Mouse (Mus musculus) lung, postnatal 0 days (tissue): ENCODE results near the gene Egflam. TPM values are rescaled to one million over a fixed set of nuclear protein-coding genes. Genes with fewer than 3 reads are reported as not detected.

ENCODE experiments used
- ATAC-seq: fragments of 200-750 bp; cut with Nextera tagmentation; 2 replicates; pipeline ENCODE4 v1.8.0; 2017; ENCODE audit warnings: moderate library complexity
- DNase-seq: peaks from one replicate; pipeline ENCODE4 v3.0.0-alpha.2; 2016; ENCODE audit warnings: low spot score
- H3K27ac ChIP-seq: fragments of 300-500 bp; sonication (generic); 2 replicates; pipeline ENCODE4 v1.5.1; 2014; ENCODE audit warnings: antibody characterized with exemption, mild to moderate bottlenecking, low read length, mixed read lengths
- H3K27me3 ChIP-seq: fragments of 300-500 bp; sonication (generic); replicated peaks from 2 replicates; pipeline ENCODE4 v1.6.1; 2014; ENCODE audit warnings: low read length, mixed read lengths; ENCODE audit not compliant: insufficient read depth
- H3K36me3 ChIP-seq: fragments of 300-500 bp; sonication (generic); 2 replicates; pipeline ENCODE4 v1.6.1; 2014; ENCODE audit warnings: low read length, mixed read lengths; ENCODE audit not compliant: insufficient read depth
- H3K4me1 ChIP-seq: fragments of 300-500 bp; sonication (generic); 2 replicates; pipeline ENCODE4 v1.6.1; 2014; ENCODE audit warnings: antibody characterized with exemption, low read depth, low read length, mixed read lengths; ENCODE audit not compliant: insufficient read depth
- H3K4me2 ChIP-seq: fragments of 300-500 bp; sonication (generic); replicated peaks from 2 replicates; pipeline ENCODE4 v1.6.1; 2014; ENCODE audit warnings: low read depth, mild to moderate bottlenecking, low read length, moderate library complexity, mixed read lengths
- H3K4me3 ChIP-seq: fragments of 300-500 bp; sonication (generic); 2 replicates; pipeline ENCODE4 v1.5.1; 2014; ENCODE audit warnings: low read depth, low read length
- H3K9ac ChIP-seq: fragments of 300-500 bp; sonication (generic); replicated peaks from 2 replicates; pipeline ENCODE4 v1.6.1; 2014; ENCODE audit warnings: low read depth, mild to moderate bottlenecking
- H3K9me3 ChIP-seq: fragments of 300-500 bp; sonication (generic); 2 replicates; pipeline ENCODE4 v1.6.1; 2016; ENCODE audit warnings: low read length, mixed read lengths
- CTCF ChIP-seq: IDR thresholded peaks from 2 replicates; pipeline ENCODE4 v1.5.1; 2016; ENCODE audit warnings: antibody characterized with exemption, mild to moderate bottlenecking
- EP300 ChIP-seq: IDR thresholded peaks from 2 replicates; pipeline ENCODE4 v1.6.1; 2016; ENCODE audit warnings: antibody characterized with exemption, mild to moderate bottlenecking, control low read depth
- WGBS: fragments of 180-500 bp; shearing (Covaris S2); extraction: QIAGEN DNeasy Blood & Tissue Kit; methylation state at CpG from one replicate; pipeline ENCODE4 v1.1.7; 2014; 5-methylcytosine and 5-hydroxymethylcytosine counted together
- polyA plus RNA-seq: library from polyadenylated mRNA; unstranded; fragments of >200 nt; fragmentation: Nextera tagmentation; extraction: Ambion mirVana; gene quantifications from 2 replicates; pipeline ENCODE4 v1.2.1, GENCODE M21; 2015

Egflam gene
- polyA plus RNA-seq, 1 experiment from 2014 or later = 36.4 TPM

DNA sequence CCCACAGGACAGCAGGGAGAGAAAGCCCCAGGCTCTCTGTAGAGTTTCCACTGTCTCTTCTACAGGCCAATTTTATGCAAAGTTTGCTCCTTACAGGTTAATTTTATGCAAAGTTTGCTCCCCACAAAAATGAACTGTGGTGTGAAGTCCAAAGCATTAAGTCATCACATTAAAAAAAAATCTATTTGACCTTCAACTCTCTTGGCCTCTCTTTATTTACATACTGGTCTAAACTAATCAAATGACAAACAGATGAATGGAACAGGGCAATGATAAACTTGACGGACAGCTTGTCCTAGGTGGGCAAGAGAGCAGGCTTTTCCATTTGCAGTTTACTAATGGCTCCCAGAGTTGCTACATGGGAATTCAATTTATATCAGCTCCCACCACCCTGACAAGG is 98.3 kb downstream of the Egflam start:
- Histone ChIP-seq H3K4me3 (no peak overlapping the region), H3K27ac (no peak overlapping the region), H3K4me2 (no peak overlapping the region), H3K27me3 (no peaks in the 10 kb centered on the region), H3K9ac (no peak overlapping the region), H3K4me1 (no peaks in the 10 kb centered on the region), H3K36me3 (0 out of 2 replicates have a peak, but pooled peaks cover 4% of the 10 kb centered on the region), H3K9me3 (no peaks in the 10 kb centered on the region)
- no peak for ATAC-seq
- DNase-seq = no peak
- WGBS = 47% methylated on average over 1 of the region's 1 CpGs
- TF ChIP-seq CTCF (no peak), EP300 (no peak)

DNA sequence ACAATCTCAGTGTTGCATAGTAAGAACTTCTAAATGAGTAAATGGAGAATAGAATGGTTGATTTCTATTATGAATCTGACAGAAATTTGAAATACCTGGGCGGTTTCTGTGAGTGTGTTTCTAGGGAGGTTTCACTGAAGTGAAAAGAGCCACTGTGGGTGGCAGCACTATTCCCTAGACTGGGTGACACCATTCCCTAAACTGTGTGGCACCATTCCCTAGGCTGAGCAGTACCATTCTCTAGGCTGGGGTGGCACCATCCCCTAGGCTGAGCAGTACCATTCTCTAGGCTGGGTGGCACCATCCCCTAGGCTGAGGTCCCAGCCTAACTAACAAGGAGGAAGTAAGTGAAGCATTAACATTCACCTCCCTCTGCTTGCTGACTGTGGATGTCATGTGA is 103.0 kb downstream of the Egflam start:
- 93% methylated on average over 1 of the region's 1 CpGs for WGBS
- H3K4me3 ChIP-seq = no peak overlapping the region
- no peak overlapping the region for H3K27ac ChIP-seq
- H3K27me3 ChIP-seq = no peaks in the 10 kb centered on the region
- no peak overlapping the region for H3K4me2 ChIP-seq
- no peaks in the 10 kb centered on the region for H3K4me1 ChIP-seq
- no peak for ATAC-seq
- H3K9me3 ChIP-seq = no peaks in the 10 kb centered on the region
- no peak for TF ChIP-seq CTCF
- no peak for DNase-seq
- 0 out of 2 replicates have a peak, but pooled peaks cover 2% of the 10 kb centered on the region for H3K36me3 ChIP-seq
- H3K9ac ChIP-seq = no peak overlapping the region

DNA sequence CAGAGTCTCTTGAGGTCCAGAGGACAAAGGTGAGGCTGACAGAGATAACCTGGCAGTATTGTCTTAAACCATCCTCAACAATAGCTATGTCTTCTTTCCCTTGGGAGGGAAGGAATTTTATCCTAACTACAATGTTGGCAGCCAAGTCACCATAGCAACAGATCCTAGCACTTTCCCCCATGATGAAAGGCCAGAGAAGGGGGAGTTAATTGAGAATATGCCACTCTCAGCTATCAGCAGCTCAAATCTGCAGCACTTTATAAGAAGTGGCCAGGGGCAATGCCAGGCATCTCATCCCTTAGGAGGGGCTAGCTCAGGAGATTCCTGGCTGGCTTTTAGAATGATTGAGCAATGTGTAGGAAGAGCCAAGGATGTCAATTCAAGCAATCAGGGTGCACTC is 105.3 kb downstream of the Egflam start:
- TF ChIP-seq EP300 (no peak), CTCF (no peak)
- Histone ChIP-seq H3K9me3 (no peaks in the 10 kb centered on the region), H3K27me3 (no peaks in the 10 kb centered on the region), H3K4me2 (no peak overlapping the region), H3K27ac (no peak overlapping the region), H3K9ac (no peak overlapping the region), H3K36me3 (no peaks in the 10 kb centered on the region), H3K4me3 (no peak overlapping the region), H3K4me1 (no peaks in the 10 kb centered on the region)
- no peak for DNase-seq
- ATAC-seq = no peak

DNA sequence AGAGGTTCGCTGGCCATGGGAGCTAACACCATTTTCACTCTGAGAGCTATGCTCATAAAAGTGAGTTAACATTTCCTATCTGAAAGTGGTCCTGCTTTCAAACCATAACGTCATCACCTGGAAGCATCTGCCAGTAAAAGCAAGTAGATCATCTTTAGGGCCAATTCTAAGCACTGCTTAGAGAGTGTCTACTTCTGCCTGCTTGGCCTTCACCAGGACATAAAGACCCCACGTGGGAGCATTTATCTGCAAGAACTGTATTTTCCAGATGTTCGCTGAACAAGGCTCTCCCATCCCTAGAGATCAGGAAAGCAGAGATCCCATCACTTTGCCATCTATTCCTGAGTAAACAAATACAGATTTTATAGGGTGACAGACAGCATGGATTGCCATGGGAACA is 108.2 kb downstream of the Egflam start:
- ATAC-seq = no peak
- no peak overlapping the region for H3K27ac ChIP-seq

DNA sequence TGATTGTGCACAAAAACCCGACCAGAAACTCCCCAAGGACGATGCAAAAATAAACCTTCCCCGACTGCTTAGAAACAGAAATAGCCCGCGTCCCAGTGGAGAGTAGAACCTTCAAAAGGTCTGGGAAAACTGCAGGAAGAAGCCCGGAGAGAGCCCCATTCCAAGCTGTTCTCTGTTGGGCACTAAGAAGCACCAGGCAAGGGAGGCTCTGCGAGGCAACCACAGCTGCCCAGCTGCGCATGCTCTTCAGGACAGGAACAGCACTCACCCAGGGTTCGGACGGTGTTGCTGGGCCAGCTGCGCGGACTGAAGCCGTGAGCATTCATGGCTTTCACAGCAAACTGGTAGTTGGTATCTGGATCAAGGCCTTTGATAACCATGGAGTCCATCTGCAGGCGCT is 108.7 kb downstream of the Egflam start:
- H3K27ac ChIP-seq = no peak overlapping the region
- no peaks in the 10 kb centered on the region for H3K4me1 ChIP-seq
- no peak overlapping the region for H3K4me2 ChIP-seq
- H3K36me3 ChIP-seq = no peaks in the 10 kb centered on the region
- ATAC-seq = no peak
- DNase-seq = no peak
- whole genome bisulfite sequencing = 60% methylated on average over 14 of the region's 14 CpGs
- TF ChIP-seq EP300 (no peak), CTCF (no peak)
- no peaks in the 10 kb centered on the region for H3K9me3 ChIP-seq
- no peak overlapping the region for H3K9ac ChIP-seq
- no peak overlapping the region for H3K4me3 ChIP-seq
- H3K27me3 ChIP-seq = no peaks in the 10 kb centered on the region

More for the DNA sequence above, 108.2 kb downstream of the Egflam start:
- WGBS = 74% methylated on average over 4 of the region's 4 CpGs
- H3K9me3 ChIP-seq = no peaks in the 10 kb centered on the region
- DNase-seq = no peak
- TF ChIP-seq CTCF (no peak), EP300 (no peak)
- H3K9ac ChIP-seq = no peak overlapping the region
- H3K4me2 ChIP-seq = no peak overlapping the region
- no peaks in the 10 kb centered on the region for H3K27me3 ChIP-seq
- no peaks in the 10 kb centered on the region for H3K36me3 ChIP-seq
- H3K4me3 ChIP-seq = no peak overlapping the region
- H3K4me1 ChIP-seq = no peaks in the 10 kb centered on the region

DNA sequence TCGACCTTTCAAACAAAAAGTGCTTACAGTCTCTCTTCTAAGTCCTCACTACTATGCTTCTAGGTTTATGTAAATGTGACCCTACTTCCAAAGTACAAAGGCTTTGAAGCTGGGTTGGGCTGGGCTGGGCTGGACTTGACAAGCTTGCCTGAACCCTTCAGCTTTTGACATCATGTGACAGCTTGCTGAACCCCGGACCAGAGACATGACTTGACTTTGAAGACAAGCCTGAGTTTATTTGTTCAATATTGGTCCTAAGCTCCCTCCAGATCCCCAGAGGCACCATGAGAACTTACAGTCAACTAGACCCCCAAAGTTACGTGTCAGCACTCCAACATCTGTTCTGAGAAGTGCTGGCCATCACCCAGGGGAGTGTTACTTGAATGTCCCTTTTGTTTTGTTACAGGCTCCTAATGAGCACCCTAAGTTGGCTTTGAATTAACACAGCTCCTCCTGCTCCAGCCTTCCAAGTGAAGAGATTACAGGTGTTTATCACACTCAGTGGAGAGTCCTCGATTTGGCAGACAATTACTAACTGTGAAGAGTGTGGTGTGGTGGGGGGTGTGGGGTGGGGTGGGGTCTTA is 109.3 kb downstream of the Egflam start:
- Histone ChIP-seq H3K27ac (no peak overlapping the region), H3K4me3 (no peak overlapping the region), H3K9me3 (no peaks in the 10 kb centered on the region), H3K4me1 (no peaks in the 10 kb centered on the region), H3K9ac (no peak overlapping the region), H3K4me2 (no peak overlapping the region), H3K36me3 (no peaks in the 10 kb centered on the region), H3K27me3 (no peaks in the 10 kb centered on the region)
- WGBS = 29% methylated on average over 4 of the region's 4 CpGs
- ATAC-seq (peak; percentile 43), DNase-seq (peak; percentile 15)
- TF ChIP-seq EP300 (no peak), CTCF (no peak)

DNA sequence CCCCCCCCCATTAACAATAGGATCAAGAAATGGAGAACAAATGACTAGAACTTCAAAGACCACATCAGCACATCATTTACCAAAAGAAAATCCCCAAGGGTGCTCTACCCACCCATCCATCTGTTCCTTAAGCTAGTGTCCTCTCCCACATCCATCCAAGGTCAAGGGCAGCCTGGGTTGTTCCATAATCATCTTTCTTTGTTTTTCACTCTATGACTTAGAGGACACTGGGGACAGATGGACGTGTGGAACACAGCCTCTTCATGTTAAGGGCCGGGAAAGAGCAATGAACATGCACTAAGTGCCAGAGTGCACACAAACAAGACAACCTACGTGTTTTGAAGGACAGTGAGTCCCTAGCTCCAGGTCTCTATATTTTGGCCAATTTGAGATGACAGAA is 110.3 kb downstream of the Egflam start:
- DNase-seq = no peak
- Histone ChIP-seq H3K9ac (no peak overlapping the region), H3K9me3 (no peaks in the 10 kb centered on the region), H3K36me3 (no peaks in the 10 kb centered on the region), H3K4me2 (no peak overlapping the region), H3K27ac (no peak overlapping the region), H3K4me3 (no peak overlapping the region), H3K4me1 (no peaks in the 10 kb centered on the region), H3K27me3 (no peaks in the 10 kb centered on the region)
- TF ChIP-seq CTCF (no peak), EP300 (no peak)
- ATAC-seq = no peak
- WGBS = 68% methylated on average over 3 of the region's 3 CpGs
